Mouse (Mus musculus): Measurements from ENCODE around the gene Poc1a.

DNA sequence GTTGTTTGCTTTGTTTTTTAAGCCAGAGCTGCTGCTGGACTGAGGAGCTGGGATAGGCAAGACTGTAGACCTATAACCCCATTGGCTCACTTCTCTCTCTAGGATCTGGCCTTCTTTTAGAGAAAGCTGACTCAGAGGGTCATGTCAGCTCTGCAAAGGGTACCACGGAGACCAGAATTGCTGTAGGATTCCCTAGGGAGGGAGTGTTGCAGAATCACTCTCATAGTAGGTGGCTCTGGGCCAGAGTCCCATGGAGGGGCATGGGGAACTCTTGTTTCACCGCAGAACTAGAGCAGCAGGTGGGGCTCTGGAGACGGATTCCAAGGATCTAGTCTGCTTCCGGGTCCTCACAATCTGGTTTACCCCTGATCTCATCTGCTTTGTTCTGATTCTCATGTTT is 7.1 kb upstream of the Poc1a start:
- TF ChIP-seq POLR2A (IDR thresholded peaks at IDR 0.05; ENCODE audit: control insufficient read depth, low read depth, low read length): no peak
- no peak for TF ChIP-seq CTCF (IDR thresholded peaks at IDR 0.05; ENCODE audit: control insufficient read depth, insufficient read depth, insufficient replicate concordance, low read depth, low read length)
